Mouse (Mus musculus): Measurements from ENCODE around the gene Ppm1n. TPM values are rescaled to one million over a fixed set of nuclear protein-coding genes. Genes with fewer than 3 reads are reported as not detected.
"Not testable (repeated sequence)": the region's sequence is repeated elsewhere in the genome, so short reads cannot be mapped to it uniquely, and the experiment has no call there.

Ppm1n gene
- polyA plus RNA-seq, 1 experiment from 2014 or later: 1.0 TPM

DNA sequence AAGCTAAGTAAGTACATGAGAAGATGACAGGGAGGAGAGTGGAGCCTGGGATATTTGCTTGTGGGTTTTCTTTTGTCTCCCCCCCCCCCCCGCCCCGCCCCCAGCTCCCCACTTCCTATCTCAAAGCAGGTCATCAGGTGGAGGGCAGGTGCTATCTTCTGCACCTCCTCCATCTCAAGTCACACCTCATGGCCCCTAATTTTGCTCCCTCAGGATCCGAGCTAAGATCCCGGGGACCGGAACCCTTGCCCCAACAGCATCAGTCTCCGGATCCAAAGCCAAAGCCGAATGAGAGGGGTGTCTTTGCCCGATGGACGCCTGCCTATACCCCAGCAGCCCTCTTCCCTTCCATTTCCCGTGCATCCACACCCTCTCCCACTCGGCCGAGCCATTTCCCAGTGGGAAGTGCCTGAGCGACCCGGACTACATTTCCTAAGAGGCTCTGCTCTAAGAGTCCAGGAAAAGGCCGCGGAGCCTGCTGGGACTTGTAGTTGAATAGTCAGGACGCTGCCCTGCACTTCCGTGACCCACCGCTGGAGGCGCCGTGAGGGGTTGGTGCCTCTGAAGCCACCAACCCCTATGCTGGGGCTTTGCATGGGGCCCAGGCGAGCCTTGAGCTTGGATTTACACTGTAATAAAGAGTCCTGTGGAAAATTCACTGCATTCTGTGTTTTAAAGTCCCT, 15.8 kb upstream of the Ppm1n start:
- H3K27me3 ChIP-seq (ENCODE audit: control insufficient read depth, insufficient read depth, low read length): no peaks in the 10 kb centered on the region
- H3K36me3 ChIP-seq (replicated peaks; ENCODE audit: control insufficient read depth, insufficient read depth): peaks cover 25% of the 10 kb centered on the region
- no peak overlapping the region for H3K4me3 ChIP-seq (replicated peaks; ENCODE audit: low read length)
- no peak overlapping the region for H3K27ac ChIP-seq
- peaks cover 9% of the 10 kb centered on the region; the same call in 1 of the 2 replicates for H3K4me1 ChIP-seq (replicated peaks; ENCODE audit: control insufficient read depth, insufficient read depth, low read length)
- peak; percentile 93 for DNase-seq (ENCODE audit: low spot score)
- H3K4me2 ChIP-seq (replicated peaks): peak overlapping the region; percentile 27; the same call in 1 of the 2 replicates
- 17% methylated on average over 22 of the region's 22 CpGs for WGBS
- no peak overlapping the region for H3K9ac ChIP-seq
- ATAC-seq (ENCODE audit: low FRiP score): peak; percentile 60
- H3K9me3 ChIP-seq (ENCODE audit: control insufficient read depth, low read length): no peaks in the 10 kb centered on the region

DNA sequence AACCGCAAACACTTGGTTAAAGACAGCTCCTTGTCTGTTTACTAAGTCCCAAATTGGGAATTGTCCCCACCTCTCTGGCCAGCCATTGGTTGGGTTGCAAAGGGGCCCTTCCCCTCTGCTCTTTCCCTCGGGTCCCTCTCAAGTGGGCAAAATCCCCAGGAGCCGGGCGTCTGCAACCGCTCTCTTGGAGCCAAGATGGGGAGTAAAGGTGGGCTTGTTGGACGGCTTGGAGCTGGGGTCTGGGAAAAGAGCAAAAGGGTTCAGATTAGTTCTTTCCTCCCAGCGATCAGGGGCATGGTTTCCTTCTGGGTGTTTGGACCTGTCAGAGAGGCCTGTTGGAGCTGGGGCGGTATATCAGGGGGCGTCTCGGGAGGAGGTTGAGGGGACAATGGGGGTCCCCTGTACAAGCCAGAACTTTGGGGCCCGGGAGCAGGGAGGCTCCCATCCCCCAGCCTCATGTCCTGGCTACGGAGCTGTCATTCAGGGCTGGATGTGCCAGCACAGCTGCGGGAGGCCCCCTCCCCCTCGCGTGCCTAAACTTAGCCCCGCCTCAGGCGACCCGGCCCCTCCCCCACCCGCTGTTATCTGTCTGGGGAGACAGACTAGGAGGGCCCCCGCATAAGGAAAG, 11.2 kb upstream of the Ppm1n start:
- H3K9me3 ChIP-seq (ENCODE audit: control insufficient read depth, low read length): no peaks in the 10 kb centered on the region
- H3K9ac ChIP-seq: 0 out of 2 replicates have a peak overlapping the region, but pooled peaks have one; percentile 31
- peaks cover 67% of the 10 kb centered on the region for H3K36me3 ChIP-seq (replicated peaks; ENCODE audit: control insufficient read depth, insufficient read depth)
- H3K4me3 ChIP-seq (replicated peaks; ENCODE audit: low read length): peak overlapping the region; percentile 0
- DNase-seq (ENCODE audit: low spot score): no peak
- H3K27me3 ChIP-seq (ENCODE audit: control insufficient read depth, insufficient read depth, low read length): no peaks in the 10 kb centered on the region
- no peak for ATAC-seq (ENCODE audit: low FRiP score)
- H3K4me1 ChIP-seq (replicated peaks; ENCODE audit: control insufficient read depth, insufficient read depth, low read length): peaks cover 11% of the 10 kb centered on the region; the same call in 1 of the 2 replicates
- H3K4me2 ChIP-seq (replicated peaks): peak overlapping the region; percentile 23
- H3K27ac ChIP-seq: no peak overlapping the region
- 2% methylated on average over 20 of the region's 20 CpGs for WGBS

DNA sequence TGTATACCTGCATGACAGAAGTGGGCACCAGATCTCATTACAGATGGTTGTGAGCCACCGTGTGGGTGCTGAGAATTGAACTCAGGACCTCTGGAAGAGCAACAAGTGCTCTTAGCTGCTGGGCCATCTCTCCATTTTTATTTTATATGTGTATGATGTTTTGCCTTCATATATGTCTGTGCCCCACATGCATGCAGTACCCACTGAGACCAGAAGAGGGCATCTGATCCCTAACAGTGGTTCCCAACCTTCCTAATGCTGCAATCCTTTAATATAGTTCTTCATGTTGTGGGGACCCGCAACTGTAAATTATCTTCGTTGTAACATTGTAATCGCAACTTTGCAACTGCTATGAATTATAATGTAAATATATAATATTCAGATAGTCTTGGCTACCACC, 4.9 kb upstream of the Ppm1n start:
- H3K4me1 ChIP-seq (replicated peaks; ENCODE audit: control insufficient read depth, insufficient read depth, low read length): peaks cover 14% of the 10 kb centered on the region; the same call in 1 of the 2 replicates
- no peaks in the 10 kb centered on the region for H3K9me3 ChIP-seq (ENCODE audit: control insufficient read depth, low read length)
- H3K36me3 ChIP-seq (replicated peaks; ENCODE audit: control insufficient read depth, insufficient read depth): peaks cover 35% of the 10 kb centered on the region
- no peak overlapping the region for H3K27ac ChIP-seq
- DNase-seq (ENCODE audit: low spot score) (peak; percentile 67), ATAC-seq (ENCODE audit: low FRiP score) (no peak)
- H3K4me2 ChIP-seq (replicated peaks): peak overlapping the region; percentile 68
- WGBS: 34% methylated on average over 4 of the region's 4 CpGs
- peaks cover 18% of the 10 kb centered on the region for H3K27me3 ChIP-seq (ENCODE audit: control insufficient read depth, insufficient read depth, low read length)
- H3K4me3 ChIP-seq (replicated peaks; ENCODE audit: low read length): no peak overlapping the region
- no peak overlapping the region for H3K9ac ChIP-seq

DNA sequence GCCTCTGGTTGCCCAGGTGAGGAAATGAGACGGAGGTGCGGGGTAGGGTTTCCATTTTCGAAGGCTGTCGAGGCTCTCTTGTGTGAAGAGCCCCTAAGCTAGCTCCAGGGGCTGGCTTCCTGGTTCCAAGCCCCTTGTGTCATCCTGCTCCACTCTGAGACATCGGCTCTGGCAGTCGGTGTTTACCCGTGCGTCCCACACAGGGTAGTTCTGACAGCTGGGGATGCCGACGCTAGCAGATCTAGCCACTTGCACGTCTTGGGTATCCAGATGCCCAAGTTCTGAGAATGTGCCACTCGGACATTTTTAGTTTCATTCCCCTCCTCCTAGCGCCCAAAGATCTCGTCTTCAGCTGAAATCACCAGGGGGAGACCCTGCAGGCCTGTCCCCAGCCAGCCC, 3.5 kb upstream of the Ppm1n start:
- ATAC-seq (ENCODE audit: low FRiP score): peak; percentile 3; the same call in 1 of the 2 replicates
- no peak for DNase-seq (ENCODE audit: low spot score)
- 20% methylated on average over 14 of the region's 14 CpGs for WGBS

DNA sequence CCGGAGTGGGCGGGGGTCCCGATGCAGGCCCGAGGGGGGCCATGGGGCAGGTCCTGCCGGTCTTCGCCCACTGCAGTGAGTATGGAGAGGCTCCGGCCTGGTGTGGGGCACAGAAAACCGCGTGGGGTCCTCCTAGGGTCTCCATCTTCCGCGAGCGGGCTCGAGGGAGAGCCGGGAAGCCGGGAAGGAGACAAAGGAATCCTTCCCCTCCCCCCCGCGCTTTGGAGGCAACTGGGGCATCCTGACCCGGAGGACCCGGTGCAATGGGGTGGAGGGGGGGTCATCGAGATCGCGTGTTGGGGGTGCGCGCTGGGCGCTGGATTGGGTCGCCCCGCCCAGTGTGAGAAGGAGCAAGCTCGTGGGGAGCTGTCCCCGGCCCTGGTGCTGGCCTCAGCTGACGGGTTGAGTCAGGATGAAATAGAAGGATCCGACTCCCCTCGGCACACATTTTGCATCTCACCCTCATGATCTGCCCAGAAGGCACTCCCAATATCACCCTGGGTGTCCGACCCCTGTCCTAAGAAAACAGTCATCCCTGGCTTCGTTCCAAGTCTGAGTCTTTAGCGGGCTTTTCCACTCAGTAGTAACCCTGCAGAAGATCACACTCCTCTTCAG, 3.0 kb upstream of the Ppm1n start:
- WGBS: under 1% methylated on average over 28 of the region's 35 CpGs
- peak; percentile 80 for ATAC-seq (ENCODE audit: low FRiP score)

More for the DNA sequence above, 3.5 kb upstream of the Ppm1n start:
- peak overlapping the region; percentile 87 for H3K9ac ChIP-seq
- peaks cover 18% of the 10 kb centered on the region; the same call in 1 of the 2 replicates for H3K4me1 ChIP-seq (replicated peaks; ENCODE audit: control insufficient read depth, insufficient read depth, low read length)
- H3K9me3 ChIP-seq (ENCODE audit: control insufficient read depth, low read length): no peaks in the 10 kb centered on the region
- peaks cover 22% of the 10 kb centered on the region for H3K36me3 ChIP-seq (replicated peaks; ENCODE audit: control insufficient read depth, insufficient read depth)
- peak overlapping the region; percentile 68 for H3K4me2 ChIP-seq (replicated peaks)
- peaks cover 31% of the 10 kb centered on the region for H3K27me3 ChIP-seq (ENCODE audit: control insufficient read depth, insufficient read depth, low read length)
- peak overlapping the region; percentile 89 for H3K27ac ChIP-seq
- H3K4me3 ChIP-seq (replicated peaks; ENCODE audit: low read length): peak overlapping the region; percentile 67

DNA sequence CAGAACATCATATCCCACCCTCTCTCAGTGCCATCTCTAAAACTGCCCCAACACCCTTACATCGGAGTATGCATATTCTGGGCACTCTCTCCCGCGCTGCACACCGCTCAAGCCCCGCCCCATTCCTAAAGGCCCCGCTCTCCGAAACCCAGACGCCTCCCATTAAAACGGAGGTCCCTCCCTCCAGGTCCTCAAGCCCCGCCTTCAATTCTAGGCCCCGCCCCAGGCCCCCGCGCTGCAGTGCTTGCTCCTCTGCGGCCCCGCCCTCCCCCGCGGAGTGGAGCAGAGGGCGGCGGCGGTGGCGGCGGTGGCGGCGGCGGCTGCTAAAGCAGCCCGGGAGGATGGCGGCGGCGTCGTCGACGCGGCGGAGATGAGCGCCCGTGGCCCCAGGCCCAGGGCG, 2.5 kb upstream of the Ppm1n start, which contains the start of gene Rtn2:
Gene Rtn2, plus strand, starts transcription at position 240 of the 400 bp plus-strand sequence.
- Histone ChIP-seq H3K4me3 (replicated peaks; ENCODE audit: low read length) (peak within 1 kb of the TSS; percentile 67), H3K4me2 (replicated peaks) (peak within 1 kb of the TSS; percentile 68), H3K36me3 (replicated peaks; ENCODE audit: control insufficient read depth, insufficient read depth) (peaks cover 12% of the 10 kb centered on the region), H3K9me3 (ENCODE audit: control insufficient read depth, low read length) (no peaks in the 10 kb centered on the region), H3K9ac (peak within 1 kb of the TSS; percentile 87), H3K27me3 (ENCODE audit: control insufficient read depth, insufficient read depth, low read length) (peaks cover 41% of the 10 kb centered on the region), H3K27ac (peak within 1 kb of the TSS; percentile 89), H3K4me1 (replicated peaks; ENCODE audit: control insufficient read depth, insufficient read depth, low read length) (peaks cover 18% of the 10 kb centered on the region; the same call in 1 of the 2 replicates)
- WGBS: under 1% methylated on average over 34 of the region's 37 CpGs
- peak; percentile 84 for ATAC-seq (ENCODE audit: low FRiP score)
- DNase-seq (ENCODE audit: low spot score): peak; percentile 81

More for the DNA sequence above, 3.0 kb upstream of the Ppm1n start:
- Histone ChIP-seq H3K4me3 (replicated peaks; ENCODE audit: low read length) (peak overlapping the region; percentile 67), H3K9ac (peak overlapping the region; percentile 87), H3K36me3 (replicated peaks; ENCODE audit: control insufficient read depth, insufficient read depth) (peaks cover 17% of the 10 kb centered on the region), H3K9me3 (ENCODE audit: control insufficient read depth, low read length) (no peaks in the 10 kb centered on the region), H3K4me1 (replicated peaks; ENCODE audit: control insufficient read depth, insufficient read depth, low read length) (peaks cover 18% of the 10 kb centered on the region; the same call in 1 of the 2 replicates), H3K27me3 (ENCODE audit: control insufficient read depth, insufficient read depth, low read length) (peaks cover 36% of the 10 kb centered on the region), H3K27ac (peak overlapping the region; percentile 89), H3K4me2 (replicated peaks) (peak overlapping the region; percentile 68)
- DNase-seq (ENCODE audit: low spot score): peak; percentile 42

DNA sequence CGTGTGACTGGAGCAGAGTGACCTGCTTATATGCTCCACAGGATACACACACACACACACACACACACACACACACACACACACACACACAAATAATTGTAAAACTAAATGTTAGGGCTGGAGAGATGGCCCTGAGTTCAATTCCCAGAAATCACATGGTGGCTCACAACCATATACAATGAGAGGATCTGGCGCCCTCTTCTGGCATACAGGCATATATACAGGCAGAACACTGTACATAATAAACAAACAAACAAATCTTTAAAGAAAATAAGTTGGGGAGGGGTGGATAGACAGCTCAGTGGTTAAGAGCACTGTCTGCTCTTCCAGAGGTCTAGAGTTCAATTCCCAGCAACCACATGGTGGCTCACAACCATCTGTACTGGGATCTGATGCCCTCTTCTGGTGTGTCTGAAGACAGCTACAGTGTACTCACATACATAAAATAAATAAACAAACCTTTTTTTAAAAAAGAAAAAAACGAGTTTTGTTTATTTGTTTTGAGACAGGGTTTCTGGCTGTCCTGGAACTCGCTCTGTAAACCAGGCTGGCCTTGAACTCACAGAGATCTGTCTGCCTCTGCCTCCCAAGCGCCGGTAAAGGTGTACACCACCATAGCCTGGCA, 1.9 kb upstream of the Ppm1n start:
- not testable (repeated sequence) for H3K9me3 ChIP-seq (ENCODE audit: control insufficient read depth, low read length); H3K36me3 ChIP-seq (replicated peaks; ENCODE audit: control insufficient read depth, insufficient read depth); ATAC-seq (ENCODE audit: low FRiP score); DNase-seq (ENCODE audit: low spot score)
- Histone ChIP-seq H3K27me3 (ENCODE audit: control insufficient read depth, insufficient read depth, low read length) (peaks cover 44% of the 10 kb centered on the region), H3K27ac (0 out of 2 replicates have a peak overlapping the region, but pooled peaks have one; percentile 89), H3K4me3 (replicated peaks; ENCODE audit: low read length) (peak overlapping the region; percentile 67), H3K4me1 (replicated peaks; ENCODE audit: control insufficient read depth, insufficient read depth, low read length) (peaks cover 18% of the 10 kb centered on the region; the same call in 1 of the 2 replicates), H3K9ac (peak overlapping the region; percentile 87; the same call in 1 of the 2 replicates), H3K4me2 (replicated peaks) (peak overlapping the region; percentile 68)
- 36% methylated on average over 6 of the region's 6 CpGs for WGBS

DNA sequence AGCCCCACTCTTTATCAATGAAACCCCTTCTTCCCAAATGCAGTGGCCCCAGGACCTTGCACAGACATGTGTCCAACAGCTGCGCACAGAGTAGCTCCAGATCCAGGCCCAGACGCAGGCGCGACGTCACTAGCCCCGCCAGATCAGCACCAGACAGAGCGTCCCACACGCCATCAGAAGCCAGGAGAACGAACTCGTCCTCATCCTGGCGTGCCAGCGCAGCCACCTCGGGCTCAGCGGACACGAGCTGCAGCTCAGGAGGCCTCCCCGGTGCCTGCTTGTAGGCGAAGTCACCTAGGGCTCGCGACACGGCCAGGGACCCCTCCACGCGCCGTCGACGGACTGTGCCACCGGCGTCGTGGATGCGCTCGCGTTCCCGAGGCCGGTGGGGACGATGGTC, 812 bp downstream of the Ppm1n start:
- Histone ChIP-seq H3K27ac (no peak overlapping the region), H3K36me3 (replicated peaks; ENCODE audit: control insufficient read depth, insufficient read depth) (no peaks in the 10 kb centered on the region), H3K4me1 (replicated peaks; ENCODE audit: control insufficient read depth, insufficient read depth, low read length) (peaks cover 11% of the 10 kb centered on the region; the same call in 1 of the 2 replicates), H3K9me3 (ENCODE audit: control insufficient read depth, low read length) (no peaks in the 10 kb centered on the region), H3K9ac (0 out of 2 replicates have a peak overlapping the region, but pooled peaks have one; percentile 42), H3K4me2 (replicated peaks) (peak overlapping the region; percentile 47), H3K4me3 (replicated peaks; ENCODE audit: low read length) (peak overlapping the region; percentile 30), H3K27me3 (ENCODE audit: control insufficient read depth, insufficient read depth, low read length) (peaks cover 44% of the 10 kb centered on the region)
- WGBS: 4% methylated on average over 34 of the region's 34 CpGs
- ATAC-seq (ENCODE audit: low FRiP score): no peak
- no peak for DNase-seq (ENCODE audit: low spot score)
